Mouse (Mus musculus) embryonic facial prominence, embryonic 15.5 days (tissue): ENCODE results near the gene E030025P04Rik. TPM values are rescaled to one million over a fixed set of nuclear protein-coding genes. Genes with fewer than 3 reads are reported as not detected.

ENCODE experiments used
- ATAC-seq: fragments of 200-750 bp; cut with Nextera tagmentation; 2 replicates; pipeline ENCODE4 v1.8.0; 2017; ENCODE audit warnings: low read depth, moderate TSS enrichment; ENCODE audit not compliant: insufficient number of reproducible peaks, low FRiP score, low TSS enrichment
- H3K27ac ChIP-seq: fragments of 300-500 bp; sonication (generic); replicated peaks from 2 replicates; pipeline ENCODE4 v1.5.1; 2015; ENCODE audit warnings: mild to moderate bottlenecking, inconsistent platforms
- H3K27me3 ChIP-seq: fragments of 300-500 bp; sonication (generic); 2 replicates; pipeline ENCODE4 v1.6.1; 2015; ENCODE audit warnings: inconsistent platforms
- H3K36me3 ChIP-seq: fragments of 300-500 bp; sonication (generic); 2 replicates; pipeline ENCODE4 v1.6.1; 2015; ENCODE audit warnings: mild to moderate bottlenecking, inconsistent platforms
- H3K4me1 ChIP-seq: fragments of 300-500 bp; sonication (generic); 2 replicates; pipeline ENCODE4 v1.6.1; 2015; ENCODE audit warnings: inconsistent platforms
- H3K4me2 ChIP-seq: fragments of 300-500 bp; sonication (generic); replicated peaks from 2 replicates; pipeline ENCODE4 v1.6.1; 2015; ENCODE audit warnings: mild to moderate bottlenecking, inconsistent platforms
- H3K4me3 ChIP-seq: fragments of 300-500 bp; sonication (generic); replicated peaks from 2 replicates; pipeline ENCODE4 v1.5.1; 2015; ENCODE audit warnings: mild to moderate bottlenecking, inconsistent platforms
- H3K9ac ChIP-seq: fragments of 300-500 bp; sonication (generic); 2 replicates; pipeline ENCODE4 v1.6.1; 2015; ENCODE audit warnings: inconsistent platforms
- H3K9me3 ChIP-seq: fragments of 300-500 bp; sonication (generic); replicated peaks from 2 replicates; pipeline ENCODE4 v1.6.1; 2016; ENCODE audit warnings: inconsistent platforms
- WGBS: fragments of 180-500 bp; shearing (Covaris S2); methylation state at CpG from one replicate; pipeline ENCODE4 v1.1.7; 2015; 5-methylcytosine and 5-hydroxymethylcytosine counted together
- polyA plus RNA-seq: library from polyadenylated mRNA; unstranded; fragments of >200 nt; fragmentation: Nextera tagmentation; extraction: Ambion mirVana; gene quantifications from 2 replicates; pipeline ENCODE4 v1.2.1, GENCODE M21; 2015

Gene E030025P04Rik
- polyA plus RNA-seq, 1 experiment from 2014 or later: not detected

DNA sequence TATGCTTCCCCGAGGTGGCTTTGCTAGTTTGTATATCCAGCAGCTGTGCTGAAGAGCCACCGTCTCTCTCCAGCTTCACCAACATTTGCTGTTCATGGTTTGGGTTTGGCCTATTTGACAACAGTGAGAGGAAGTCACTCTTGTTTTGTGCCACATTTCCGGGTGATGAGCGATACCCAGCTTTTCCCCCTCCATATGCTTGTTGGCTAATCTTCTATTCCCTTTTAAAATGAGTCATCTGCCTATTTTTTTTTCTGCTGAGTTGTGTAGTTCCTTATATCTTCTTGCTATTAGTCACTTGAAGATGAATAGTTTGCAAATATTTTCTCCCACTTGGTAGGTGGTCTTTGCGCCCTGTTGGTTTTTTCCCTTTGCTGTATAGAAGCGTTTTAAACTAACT lies 43.9 kb downstream of the E030025P04Rik start:
- Histone ChIP-seq H3K4me1 (peaks cover 2% of the 10 kb centered on the region; the same call in 1 of the 2 replicates), H3K4me2 (no peak overlapping the region), H3K27me3 (no peaks in the 10 kb centered on the region), H3K9ac (no peak overlapping the region), H3K9me3 (no peaks in the 10 kb centered on the region), H3K36me3 (no peaks in the 10 kb centered on the region), H3K27ac (no peak overlapping the region), H3K4me3 (no peak overlapping the region)
- WGBS: 69% methylated on average over 6 of the region's 6 CpGs
- ATAC-seq: no peak

GRCm38 (mm10) chr11:109091821-109092220 lies 52.3 kb downstream of the E030025P04Rik start:
- ATAC-seq: no peak
- Histone ChIP-seq H3K27ac (no peak overlapping the region), H3K9ac (no peak overlapping the region), H3K4me2 (no peak overlapping the region), H3K4me3 (no peak overlapping the region), H3K4me1 (no peaks in the 10 kb centered on the region), H3K27me3 (no peaks in the 10 kb centered on the region), H3K36me3 (no peaks in the 10 kb centered on the region), H3K9me3 (no peaks in the 10 kb centered on the region)
- whole genome bisulfite sequencing: 22% methylated on average over 5 of the region's 5 CpGs

Other genes with a start within 250 kb of the E030025P04Rik start
- gene Axin2, start 224.0 kb downstream of the E030025P04Rik start, polyA plus RNA-seq: 12.5 and 14.5 TPM in 2 replicates
- gene Rgs9, start 153.8 kb upstream of the E030025P04Rik start, polyA plus RNA-seq: 2.1 and 2.2 TPM in 2 replicates
- gene Gna13, start 218.5 kb upstream of the E030025P04Rik start, polyA plus RNA-seq: 24.8 and 25.6 TPM in 2 replicates